10 mouse cellular contexts compared by ENCODE assay signal in the genomic region with DNA sequence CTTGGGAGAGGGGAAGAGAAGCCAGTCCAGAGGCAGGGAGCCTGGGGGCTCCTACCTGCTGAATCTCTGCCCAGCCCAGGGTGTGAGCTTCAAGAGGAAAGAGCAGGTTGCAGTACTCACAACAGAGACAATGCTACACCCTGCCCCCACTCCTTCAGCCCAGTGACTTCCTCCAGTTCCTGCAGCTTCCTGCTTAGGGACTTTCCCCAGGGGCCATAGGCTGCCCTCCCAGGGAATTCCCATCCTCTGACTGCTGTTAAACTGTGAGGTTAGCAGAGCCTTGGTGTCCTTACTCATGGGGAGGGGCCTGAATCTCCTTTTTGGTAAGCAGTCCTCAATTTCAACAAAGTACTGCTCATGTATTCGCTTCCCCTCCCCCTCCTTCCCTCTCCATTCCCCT. TPM values are rescaled to one million over a fixed set of nuclear protein-coding genes. Genes with fewer than 3 reads are reported as not detected.
DNase-seq lines count a peak whose midpoint lies in the region; ATAC-seq and TF ChIP-seq lines count a peak whose summit lies in the region.
"Had no signal": no experiment of that assay in that cellular context is flagged by ENCODE, and none has a peak within 500 bp of the region (broad histone marks: within the 10 kb centered on the region; RNA-seq: fewer than 3 reads in every experiment).

No protein-coding gene starts in this region.

- peaks cover 23% of the 10 kb centered on the region for H3K4me1 ChIP-seq in forebrain, embryonic 12.5 days
- H3K4me1 ChIP-seq in forebrain, embryonic 14.5 days (ENCODE audit: control insufficient read depth, insufficient read depth, low read length): no peaks in the 10 kb centered on the region
- peaks cover 16% of the 10 kb centered on the region for H3K4me1 ChIP-seq in midbrain, embryonic 12.5 days
- no peaks in the 10 kb centered on the region for H3K4me1 ChIP-seq in midbrain, postnatal 0 days (ENCODE audit: insufficient read depth, low read length)

- no peaks in the 10 kb centered on the region for H3K9me3 ChIP-seq in forebrain, embryonic 12.5 days
- H3K9me3 ChIP-seq in forebrain, embryonic 14.5 days (replicated peaks; ENCODE audit: control insufficient read depth, low read length): no peaks in the 10 kb centered on the region
- no peaks in the 10 kb centered on the region for H3K9me3 ChIP-seq in midbrain, embryonic 12.5 days
- no peaks in the 10 kb centered on the region for H3K9me3 ChIP-seq in midbrain, postnatal 0 days (ENCODE audit: low read length)
- H3K9me3 ChIP-seq: lung, embryonic 15.5 days had no signal

- H3K4me3 ChIP-seq in forebrain, embryonic 12.5 days (replicated peaks): no peak overlapping the region
- no peak overlapping the region for H3K4me3 ChIP-seq in forebrain, embryonic 14.5 days (ENCODE audit: low read depth, low read length)
- H3K4me3 ChIP-seq in midbrain, embryonic 12.5 days: no peak overlapping the region
- no peak overlapping the region for H3K4me3 ChIP-seq in midbrain, postnatal 0 days (ENCODE audit: low read depth, low read length)
- H3K4me3 ChIP-seq: lung, embryonic 15.5 days had no signal

- H3K27me3 ChIP-seq in forebrain, embryonic 12.5 days: no peaks in the 10 kb centered on the region
- no peaks in the 10 kb centered on the region for H3K27me3 ChIP-seq in forebrain, embryonic 14.5 days (replicated peaks; ENCODE audit: control insufficient read depth, insufficient read depth, low read length)
- peaks cover 13% of the 10 kb centered on the region for H3K27me3 ChIP-seq in midbrain, embryonic 12.5 days
- no peaks in the 10 kb centered on the region for H3K27me3 ChIP-seq in midbrain, postnatal 0 days (ENCODE audit: insufficient read depth, low read length)
- H3K27me3 ChIP-seq: lung, embryonic 15.5 days had no signal

- DNase-seq in forebrain, embryonic 14.5 days (ENCODE audit: low spot score): no peak
- no peak for DNase-seq in midbrain, postnatal 0 days (ENCODE audit: low spot score)
- DNase-seq in induced T-regulatory cell, adult 2 months (ENCODE audit: low read depth): peak; percentile 78
- DNase-seq in natural killer cell, adult 2 months (ENCODE audit: low spot score in 2 of 2): peak; percentile 46 to 65
- DNase-seq in layer of hippocampus, postnatal 25 days (ENCODE audit: extremely low spot score in 1 of 2, low spot score in 1 of 2): no peak
- no peak for DNase-seq in layer of hippocampus, postnatal 10 days (ENCODE audit: low spot score in 2 of 2)
- DNase-seq: gastrocnemius, postnatal 10 days had no signal

- H3K9ac ChIP-seq in forebrain, embryonic 12.5 days: no peak overlapping the region
- no peak overlapping the region for H3K9ac ChIP-seq in forebrain, embryonic 14.5 days (ENCODE audit: low read length)
- H3K9ac ChIP-seq in midbrain, embryonic 12.5 days (replicated peaks): no peak overlapping the region
- no peak overlapping the region for H3K9ac ChIP-seq in midbrain, postnatal 0 days (replicated peaks; ENCODE audit: low read length, poor library complexity, severe bottlenecking)
- H3K9ac ChIP-seq: lung, embryonic 15.5 days had no signal

- 0 out of 2 replicates have a peak overlapping the region, but pooled peaks have one; percentile 42 for H3K27ac ChIP-seq in forebrain, embryonic 12.5 days
- no peak overlapping the region for H3K27ac ChIP-seq in forebrain, embryonic 14.5 days (ENCODE audit: low read depth, low read length)
- 0 out of 2 replicates have a peak overlapping the region, but pooled peaks have one; percentile 20 for H3K27ac ChIP-seq in midbrain, embryonic 12.5 days (replicated peaks)
- H3K27ac ChIP-seq in midbrain, postnatal 0 days (ENCODE audit: low read depth, low read length): no peak overlapping the region

- no peak for TF ChIP-seq CTCF in midbrain, postnatal 0 days (IDR thresholded peaks at IDR 0.05)

- peaks cover 37% of the 10 kb centered on the region for H3K36me3 ChIP-seq in forebrain, embryonic 12.5 days (replicated peaks)
- H3K36me3 ChIP-seq in forebrain, embryonic 14.5 days (ENCODE audit: control insufficient read depth, insufficient read depth, low read length): peaks cover 15% of the 10 kb centered on the region
- H3K36me3 ChIP-seq in midbrain, embryonic 12.5 days: peaks cover 26% of the 10 kb centered on the region
- peaks cover 6% of the 10 kb centered on the region; the same call in 1 of the 2 replicates for H3K36me3 ChIP-seq in midbrain, postnatal 0 days (ENCODE audit: insufficient read depth, low read length)
- H3K36me3 ChIP-seq: lung, embryonic 15.5 days had no signal

- no peak overlapping the region for H3K4me2 ChIP-seq in forebrain, embryonic 12.5 days
- no peak overlapping the region for H3K4me2 ChIP-seq in forebrain, embryonic 14.5 days (ENCODE audit: low read length)
- no peak overlapping the region for H3K4me2 ChIP-seq in midbrain, embryonic 12.5 days (replicated peaks)
- H3K4me2 ChIP-seq in midbrain, postnatal 0 days (ENCODE audit: low read depth, low read length, poor library complexity, severe bottlenecking): no peak overlapping the region
- H3K4me2 ChIP-seq: lung, embryonic 15.5 days had no signal

- no peak for ATAC-seq in forebrain, embryonic 12.5 days (ENCODE audit: low FRiP score)
- no peak for ATAC-seq in forebrain, embryonic 14.5 days
- no peak for ATAC-seq in midbrain, embryonic 12.5 days (ENCODE audit: low FRiP score, low read depth)
- no peak for ATAC-seq in midbrain, postnatal 0 days (ENCODE audit: low FRiP score)

- WGBS in forebrain, embryonic 12.5 days: 85% methylated on average over 1 of the region's 1 CpGs
- WGBS in forebrain, embryonic 14.5 days: 73% methylated on average over 1 of the region's 1 CpGs
- 71% methylated on average over 1 of the region's 1 CpGs for WGBS in midbrain, embryonic 12.5 days
- 75% methylated on average over 1 of the region's 1 CpGs for WGBS in midbrain, postnatal 0 days

RNA-seq across cellular contexts. Expression of gene Trp53i11, which starts 26.8 kb away (rescaled TPM):
- polyA plus RNA-seq in forebrain, embryonic 12.5 days (2016; fragmentation: Nextera tagmentation; extraction: Ambion mirVana): 106 and 137 TPM in 2 replicates
- polyA plus RNA-seq in forebrain, embryonic 14.5 days (2014; fragmentation: Nextera tagmentation; extraction: Ambion mirVana): 95.8 and 113 TPM in 2 replicates
- 142 and 172 TPM in 2 replicates for polyA plus RNA-seq in midbrain, embryonic 12.5 days (2016; fragmentation: Nextera tagmentation; extraction: Ambion mirVana)
- total RNA-seq in midbrain, postnatal 0 days (2014; rRNA removed): 111 and 124 TPM in 2 replicates
- 74.7 and 76.0 TPM in 2 replicates for polyA plus RNA-seq in midbrain, postnatal 0 days (2015; fragmentation: Nextera tagmentation; extraction: Ambion mirVana)
- 10 to 100 TPM; 73.9 to 75.7 TPM for total RNA-seq in layer of hippocampus, postnatal 25 days (2021)
- 10 to 100 TPM; 50.8 to 51.5 TPM for total RNA-seq in layer of hippocampus, postnatal 10 days (2021)

Comparison
In these comparisons a context has a peak if more than half of its experiments do, and no peak if none do; other contexts are left out.
1. H3K27ac ChIP-seq: peak in forebrain, embryonic 12.5 days (single experiment) and midbrain, embryonic 12.5 days (single experiment); none in forebrain, embryonic 14.5 days (single experiment) and midbrain, postnatal 0 days (single experiment).
2. DNase-seq: peak in induced T-regulatory cell, adult 2 months (single experiment) and natural killer cell, adult 2 months (2 of 2); none in forebrain, embryonic 14.5 days (single experiment), midbrain, postnatal 0 days (single experiment), layer of hippocampus, postnatal 25 days (0 of 2) and layer of hippocampus, postnatal 10 days (0 of 2).